Mouse (Mus musculus): Measurements from ENCODE around the gene Tmed4. TPM values are rescaled to one million over a fixed set of nuclear protein-coding genes. Genes with fewer than 3 reads are reported as not detected.

Tmed4 gene
- polyA plus RNA-seq (2021), result 163 TPM

- ChIA-PET POLR2A (interaction anchor here (0.6 kb wide), 1 partner anchor 70 kb away, joined by 3 read pairs; no protein-coding TSS in a partner anchor), CTCF (interaction anchor here (0.9 to 2.3 kb wide), 8 partner anchors 8 to 22 kb away, joined by 3 to 15 read pairs (median 5); partner anchors contain the start of gene Ogdh)
- DNase-seq (ENCODE audit: low read depth, low spot score) (peak; percentile 85), ATAC-seq (peak; percentile 99)
- in situ Hi-C loops (cut with MboI; ENCODE audit: low pct_unique_long_range_greater_than_20kb), result no loop called here
- no peaks in the 10 kb centered on the region for H3K27me3 ChIP-seq
- peak; percentile 96 for TF ChIP-seq CTCF (IDR thresholded peaks at IDR 0.05)
These were observed at the start of gene Tmed4 for GRCm38 (mm10) chr11:6274387-6275093. Gene Tmed4, minus strand, starts transcription at chr11:6274870.

GRCm38 (mm10) chr11:6323348-6323747 is 48.7 kb upstream of the Tmed4 start:
- CTCF ChIA-PET, result interaction anchor here (1.2 kb wide), 1 partner anchor 89 kb away, joined by 3 read pairs; no protein-coding TSS in a partner anchor
- POLR2A ChIA-PET, result no interaction called here
- no peak for DNase-seq (ENCODE audit: low read depth, low spot score)
- ATAC-seq, result no peak
- H3K27me3 ChIP-seq, result no peaks in the 10 kb centered on the region
- in situ Hi-C loops (cut with MboI; ENCODE audit: low pct_unique_long_range_greater_than_20kb), result no loop called here
- no peak for TF ChIP-seq CTCF (IDR thresholded peaks at IDR 0.05)

- no peak for TF ChIP-seq CTCF (IDR thresholded peaks at IDR 0.05)
- in situ Hi-C loops (cut with MboI; ENCODE audit: low pct_unique_long_range_greater_than_20kb), result no loop called here
- ATAC-seq (no peak), DNase-seq (ENCODE audit: low read depth, low spot score) (no peak)
- H3K27me3 ChIP-seq, result no peaks in the 10 kb centered on the region
- CTCF ChIA-PET, result no interaction called here
- POLR2A ChIA-PET, result no interaction called here
These were observed 47.4 kb upstream of the Tmed4 start for GRCm38 (mm10) chr11:6322086-6322485.

- ATAC-seq, result no peak
- ChIA-PET POLR2A (no interaction called here), CTCF (no interaction called here)
- no peaks in the 10 kb centered on the region for H3K27me3 ChIP-seq
- in situ Hi-C loops (cut with MboI; ENCODE audit: low pct_unique_long_range_greater_than_20kb), result no loop called here
- no peak for DNase-seq (ENCODE audit: low read depth, low spot score)
- TF ChIP-seq CTCF (IDR thresholded peaks at IDR 0.05), result no peak
These were observed 44.7 kb upstream of the Tmed4 start for GRCm38 (mm10) chr11:6319374-6319773.

GRCm38 (mm10) chr11:6318559-6318958 is 43.9 kb upstream of the Tmed4 start:
- ChIA-PET POLR2A (no interaction called here), CTCF (no interaction called here)
- no peak for ATAC-seq

GRCm38 (mm10) chr11:6316821-6317220 is 42.2 kb upstream of the Tmed4 start:
- TF ChIP-seq CTCF (IDR thresholded peaks at IDR 0.05), result no peak
- ChIA-PET CTCF (interaction anchor here (0.8 to 0.9 kb wide), 2 partner anchors 10 to 12 kb away, joined by 3 to 4 read pairs; no protein-coding TSS in a partner anchor), POLR2A (no interaction called here)
- no peaks in the 10 kb centered on the region for H3K27me3 ChIP-seq
- in situ Hi-C loops (cut with MboI; ENCODE audit: low pct_unique_long_range_greater_than_20kb), result no loop called here
- DNase-seq (ENCODE audit: low read depth, low spot score), result no peak
- ATAC-seq, result no peak

More at GRCm38 (mm10) chr11:6318559-6318958, 43.9 kb upstream of the Tmed4 start:
- H3K27me3 ChIP-seq, result no peaks in the 10 kb centered on the region
- TF ChIP-seq CTCF (IDR thresholded peaks at IDR 0.05), result no peak
- no peak for DNase-seq (ENCODE audit: low read depth, low spot score)
- in situ Hi-C loops (cut with MboI; ENCODE audit: low pct_unique_long_range_greater_than_20kb), result no loop called here

GRCm38 (mm10) chr11:6313874-6314406 is 39.3 kb upstream of the Tmed4 start:
- DNase-seq (ENCODE audit: low read depth, low spot score) (no peak), ATAC-seq (no peak)
- in situ Hi-C loops (cut with MboI; ENCODE audit: low pct_unique_long_range_greater_than_20kb), result no loop called here

GRCm38 (mm10) chr11:6308181-6308580 is 33.5 kb upstream of the Tmed4 start:
- no peaks in the 10 kb centered on the region for H3K27me3 ChIP-seq
- TF ChIP-seq CTCF (IDR thresholded peaks at IDR 0.05), result no peak
- POLR2A ChIA-PET, result no interaction called here
- ATAC-seq (no peak), DNase-seq (ENCODE audit: low read depth, low spot score) (no peak)
- in situ Hi-C loops (cut with MboI; ENCODE audit: low pct_unique_long_range_greater_than_20kb), result no loop called here
- CTCF ChIA-PET, result interaction anchor here (0.7 to 1.3 kb wide), 3 partner anchors 10 to 19 kb away, joined by 3 read pairs; no protein-coding TSS in a partner anchor

More at GRCm38 (mm10) chr11:6313874-6314406, 39.3 kb upstream of the Tmed4 start:
- CTCF ChIA-PET, result no interaction called here
- no peak for TF ChIP-seq CTCF (IDR thresholded peaks at IDR 0.05)
- POLR2A ChIA-PET, result interaction anchor here (0.6 kb wide), 1 partner anchor 20 kb away, joined by 6 read pairs; no protein-coding TSS in a partner anchor
- H3K27me3 ChIP-seq, result no peaks in the 10 kb centered on the region

- TF ChIP-seq CTCF (IDR thresholded peaks at IDR 0.05), result no peak
- ATAC-seq (no peak), DNase-seq (ENCODE audit: low read depth, low spot score) (no peak)
- POLR2A ChIA-PET, result interaction anchor here (0.6 kb wide), 1 partner anchor 11 kb away, joined by 3 read pairs; no protein-coding TSS in a partner anchor
- no peaks in the 10 kb centered on the region for H3K27me3 ChIP-seq
- in situ Hi-C loops (cut with MboI; ENCODE audit: low pct_unique_long_range_greater_than_20kb), result no loop called here
- CTCF ChIA-PET, result interaction anchor here (0.9 to 1.4 kb wide), 3 partner anchors 10 to 33 kb away, joined by 3 to 4 read pairs (median 3); no protein-coding TSS in a partner anchor
These were observed 31.3 kb upstream of the Tmed4 start for GRCm38 (mm10) chr11:6305943-6306430.

GRCm38 (mm10) chr11:6302793-6303192 is 28.1 kb upstream of the Tmed4 start:
- ATAC-seq (peak; percentile 35), DNase-seq (ENCODE audit: low read depth, low spot score) (no peak)
- in situ Hi-C loops (cut with MboI; ENCODE audit: low pct_unique_long_range_greater_than_20kb), result no loop called here
- CTCF ChIA-PET, result interaction anchor here (1.1 kb wide), 1 partner anchor 13 kb away, joined by 3 read pairs; no protein-coding TSS in a partner anchor
- POLR2A ChIA-PET, result no interaction called here
- H3K27me3 ChIP-seq, result no peaks in the 10 kb centered on the region
- TF ChIP-seq CTCF (IDR thresholded peaks at IDR 0.05), result no peak

- ChIA-PET POLR2A (no interaction called here), CTCF (no interaction called here)
- ATAC-seq (no peak), DNase-seq (ENCODE audit: low read depth, low spot score) (no peak)
- in situ Hi-C loops (cut with MboI; ENCODE audit: low pct_unique_long_range_greater_than_20kb), result no loop called here
- no peaks in the 10 kb centered on the region for H3K27me3 ChIP-seq
- no peak for TF ChIP-seq CTCF (IDR thresholded peaks at IDR 0.05)
These were observed 24.8 kb upstream of the Tmed4 start for GRCm38 (mm10) chr11:6299435-6299834.
